Mouse (Mus musculus) retina, postnatal 7 days (tissue): ENCODE measurements at regions not wholly inside any gene's neighbourhood (a gene's known extent, or its start where the extent isn't known, plus 50 kb on each side); places are given as distances from the start of the nearest gene placed in this dataset.

Experiments
- DNase-seq: peaks from one replicate; pipeline ENCODE4 v3.0.0-alpha.2; 2012; ENCODE audit warnings: low read depth, low spot score

DNA sequence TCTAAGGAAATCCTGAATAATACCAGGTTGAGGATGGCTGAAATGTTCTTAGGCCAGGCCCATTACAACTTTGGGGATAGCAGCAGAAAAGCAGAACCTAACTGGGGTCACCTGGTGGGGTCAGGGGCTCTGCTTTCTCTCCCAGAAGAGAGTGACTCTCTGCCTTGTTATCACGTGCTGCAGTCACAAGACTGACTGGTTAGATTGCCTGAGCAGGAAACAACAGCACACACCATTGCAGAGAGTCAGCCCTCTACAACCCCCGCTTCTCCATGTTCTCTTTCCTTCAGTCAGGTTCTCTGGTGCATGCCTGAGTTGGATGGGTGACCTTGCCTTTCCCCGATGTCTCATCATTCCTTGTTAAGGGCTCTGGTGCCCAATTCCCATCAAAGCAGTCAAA lies 91.2 kb upstream of the Hsd17b12 start:
- DNase-seq = no peak

- DNase-seq = no peak
Measured at GRCm38 (mm10) chr2:94246851-94247471, 89.2 kb upstream of the Hsd17b12 start.

- no peak for DNase-seq
Measured at GRCm38 (mm10) chr2:94246180-94246611, 88.4 kb upstream of the Hsd17b12 start.

GRCm38 (mm10) chr2:94245305-94245959 lies 87.7 kb upstream of the Hsd17b12 start:
- DNase-seq = peak; percentile 61

GRCm38 (mm10) chr2:94244140-94244539 lies 86.4 kb upstream of the Hsd17b12 start:
- DNase-seq = no peak

- DNase-seq = no peak
Measured at GRCm38 (mm10) chr2:94243053-94243916, 85.5 kb upstream of the Hsd17b12 start.

DNA sequence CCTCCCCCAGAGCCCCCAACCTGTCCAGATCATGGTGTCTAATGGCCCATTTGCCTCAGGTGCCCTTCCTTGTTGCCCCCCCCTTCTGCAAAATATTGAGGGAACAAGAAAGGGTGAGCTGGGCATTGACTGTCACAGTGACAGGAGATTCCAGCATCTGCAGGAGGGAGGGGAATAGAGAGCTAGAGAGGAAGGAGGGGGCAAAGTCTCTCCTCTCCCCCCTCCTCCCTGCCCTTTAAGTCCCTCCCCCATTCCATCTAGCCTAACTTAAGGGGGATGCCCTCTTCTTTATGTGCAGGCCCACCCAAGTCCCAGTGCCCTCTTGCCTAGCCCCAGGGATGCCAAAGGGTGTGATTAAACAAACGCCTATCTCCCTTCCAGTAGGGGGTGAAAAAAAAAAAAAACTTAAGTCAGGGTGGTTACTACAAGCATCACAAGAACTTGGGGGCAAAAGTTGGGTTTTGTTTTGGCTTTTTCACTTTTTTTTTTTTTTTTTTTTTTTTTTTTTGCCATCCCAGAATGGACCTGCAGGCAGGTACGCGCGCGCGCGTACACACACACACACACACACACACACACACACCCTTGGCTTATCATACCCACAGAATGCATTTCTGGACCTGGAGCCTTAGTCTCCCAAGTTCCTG lies 84.8 kb upstream of the Hsd17b12 start:
- no peak for DNase-seq

- DNase-seq = no peak
Measured at GRCm38 (mm10) chr2:94242051-94242397, 84.3 kb upstream of the Hsd17b12 start.

- DNase-seq = no peak
Measured at GRCm38 (mm10) chr2:94241301-94242050, 83.7 kb upstream of the Hsd17b12 start.

DNA sequence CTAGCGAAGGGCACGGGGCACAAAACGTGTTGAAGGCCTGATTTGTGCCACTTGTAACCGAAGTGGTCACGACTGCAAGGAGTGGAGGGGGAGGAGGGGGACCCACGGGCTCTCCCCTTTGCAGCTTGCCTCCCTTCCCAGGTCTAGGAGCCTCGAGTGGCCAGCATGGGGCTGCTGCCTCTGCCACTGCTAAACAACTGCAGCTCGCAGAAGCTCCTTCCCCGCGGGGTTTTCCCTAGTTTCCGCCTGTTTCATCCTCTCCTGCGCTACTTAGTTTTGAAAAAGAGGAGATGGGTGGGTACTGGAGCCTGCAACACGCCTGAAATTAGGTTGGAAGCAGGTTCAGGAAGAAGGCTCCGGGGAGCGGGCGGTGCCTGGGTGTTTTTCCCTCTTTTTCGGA lies 82.6 kb upstream of the Hsd17b12 start:
- no peak for DNase-seq

GRCm38 (mm10) chr2:94239573-94239972 lies 81.8 kb upstream of the Hsd17b12 start:
- no peak for DNase-seq

DNA sequence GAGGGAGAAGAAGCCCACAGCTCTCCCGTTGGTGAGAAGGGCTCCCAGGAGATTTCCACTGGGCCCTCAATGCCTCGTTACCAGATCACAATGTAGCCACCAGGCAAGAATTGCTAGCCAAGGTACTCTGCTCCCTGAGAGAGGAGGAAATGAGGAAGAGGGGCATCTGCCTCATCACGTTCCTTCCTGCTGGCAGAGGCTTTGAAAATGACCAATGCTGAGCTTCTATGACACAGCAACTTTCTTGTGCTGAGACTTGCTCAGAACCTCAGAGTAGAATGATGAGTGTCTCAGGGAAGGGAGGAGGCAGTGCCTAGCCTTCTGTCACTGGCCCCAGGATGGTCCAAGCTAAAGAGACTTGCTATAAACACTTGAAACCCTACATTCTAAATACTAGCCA lies 78.7 kb upstream of the Hsd17b12 start:
- no peak for DNase-seq

GRCm38 (mm10) chr2:94233597-94233996 lies 75.8 kb upstream of the Hsd17b12 start:
- no peak for DNase-seq

- no peak for DNase-seq
Measured at GRCm38 (mm10) chr2:94219421-94219820, 61.7 kb upstream of the Hsd17b12 start.

- DNase-seq = no peak
Measured at GRCm38 (mm10) chr2:94217481-94217880, 59.7 kb upstream of the Hsd17b12 start.

GRCm38 (mm10) chr2:94215455-94215854 lies 57.7 kb upstream of the Hsd17b12 start:
- DNase-seq = no peak
